Mouse (Mus musculus) heart, embryonic 14.5 days (tissue): ENCODE measurements around the gene Tnni3k. TPM values are rescaled to one million over a fixed set of nuclear protein-coding genes. Genes with fewer than 3 reads are reported as not detected.
"Not testable (repeated sequence)": the region's sequence is repeated elsewhere in the genome, so short reads cannot be mapped to it uniquely, and the experiment has no call there.

Experiments used
- ATAC-seq: fragments of 200-750 bp; cut with Nextera tagmentation; 2 replicates; pipeline ENCODE4 v1.8.0; 2017; ENCODE audit warnings: low read depth, moderate TSS enrichment; ENCODE audit not compliant: insufficient number of reproducible peaks, insufficient read depth, low FRiP score
- H3K27ac ChIP-seq, 2 experiments: fragments of 200-500 bp in 1 of 2; fragments of 300-500 bp in 1 of 2; sonication (generic) in 1 of 2; replicated peaks in 1 of 2; 2 replicates each; pipeline ENCODE4 v1.5.1; 2012 to 2014; ENCODE audit warnings: low read depth in 2 of 2, low read length in 2 of 2, control low read depth in 1 of 2, mild to moderate bottlenecking in 1 of 2, mixed read lengths in 1 of 2; ENCODE audit not compliant: control insufficient read depth in 1 of 2, insufficient read depth in 1 of 2
- H3K27me3 ChIP-seq: fragments of 300-500 bp; sonication (generic); 2 replicates; pipeline ENCODE4 v1.6.1; 2014; ENCODE audit warnings: mild to moderate bottlenecking, low read length, control low read depth; ENCODE audit not compliant: control insufficient read depth, insufficient read depth
- H3K36me3 ChIP-seq: fragments of 300-500 bp; sonication (generic); 2 replicates; pipeline ENCODE4 v1.6.1; 2014; ENCODE audit warnings: mild to moderate bottlenecking, control low read depth, low read length, mixed read lengths; ENCODE audit not compliant: control insufficient read depth, insufficient read depth
- H3K4me1 ChIP-seq, 2 experiments: fragments of 200-500 bp in 1 of 2; fragments of 300-500 bp in 1 of 2; sonication (generic) in 1 of 2; 2 replicates each; pipeline ENCODE4 v1.6.1; 2012 to 2014; ENCODE audit warnings: low read length in 2 of 2, control low read depth in 1 of 2, mixed read lengths in 1 of 2; ENCODE audit not compliant: control insufficient read depth in 2 of 2, insufficient read depth in 2 of 2
- H3K4me2 ChIP-seq: fragments of 300-500 bp; sonication (generic); 2 replicates; pipeline ENCODE4 v1.6.1; 2014; ENCODE audit warnings: mild to moderate bottlenecking, low read length
- H3K4me3 ChIP-seq, 2 experiments: fragments of 200-500 bp in 1 of 2; fragments of 300-500 bp in 1 of 2; sonication (generic) in 1 of 2; 2 replicates each; pipeline ENCODE4 v1.5.1; 2012 to 2014; ENCODE audit warnings: low read length in 2 of 2, mild to moderate bottlenecking in 2 of 2, control low read depth in 1 of 2, low read depth in 1 of 2, moderate library complexity in 1 of 2; ENCODE audit not compliant: control insufficient read depth in 1 of 2, insufficient read depth in 1 of 2
- H3K9ac ChIP-seq: fragments of 300-500 bp; sonication (generic); 2 replicates; pipeline ENCODE4 v1.6.1; 2014; ENCODE audit warnings: mild to moderate bottlenecking, low read length
- H3K9me3 ChIP-seq: fragments of 300-500 bp; sonication (generic); 2 replicates; pipeline ENCODE4 v1.6.1; 2016; ENCODE audit warnings: low read length, control low read depth; ENCODE audit not compliant: control insufficient read depth
- WGBS: fragments of 180-500 bp; shearing (Covaris S2); extraction: QIAGEN DNeasy Blood & Tissue Kit; methylation state at CpG from one replicate; pipeline ENCODE4 v1.1.7; 2014; 5-methylcytosine and 5-hydroxymethylcytosine counted together
- polyA plus RNA-seq: library from polyadenylated mRNA; unstranded; fragments of >200 nt; fragmentation: Nextera tagmentation; extraction: Ambion mirVana; gene quantifications from 2 replicates; pipeline ENCODE4 v1.2.1, GENCODE M21; 2014

The Tnni3k gene
- polyA plus RNA-seq, 1 experiment from 2014 or later: 65.6 TPM

DNA sequence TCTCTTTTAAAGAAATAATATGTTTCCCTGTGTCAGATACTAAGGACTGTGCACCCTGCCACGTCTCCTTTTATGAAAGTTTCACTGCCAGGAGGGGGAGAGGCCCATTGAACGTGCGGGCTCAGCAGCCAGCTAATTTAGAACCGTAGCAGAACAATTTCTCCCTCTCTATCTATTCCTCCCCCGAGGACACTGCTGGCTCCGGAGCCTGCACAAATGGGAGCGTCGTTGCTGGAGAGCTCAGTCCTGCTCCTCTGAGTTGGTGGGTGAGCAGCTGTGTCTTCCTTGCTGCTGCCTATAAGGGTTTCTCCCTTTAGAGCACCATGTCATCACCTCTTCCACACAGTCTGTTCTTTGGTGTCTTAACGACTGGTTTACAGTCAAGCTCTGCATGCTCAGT is 220.8 kb downstream of the Tnni3k start:
- no peak for ATAC-seq
- Histone ChIP-seq H3K9me3 (no peaks in the 10 kb centered on the region), H3K4me2 (no peak overlapping the region), H3K9ac (no peak overlapping the region), H3K4me3 (no peak overlapping the region), H3K27ac (no peak overlapping the region), H3K36me3 (0 out of 2 replicates have a peak, but pooled peaks cover 11% of the 10 kb centered on the region), H3K27me3 (no peaks in the 10 kb centered on the region), H3K4me1 (0 out of 4 replicates have a peak, but pooled peaks cover 2 to 3% of the 10 kb centered on the region in 2 experiments)
- WGBS: 47% methylated on average over 9 of the region's 9 CpGs

DNA sequence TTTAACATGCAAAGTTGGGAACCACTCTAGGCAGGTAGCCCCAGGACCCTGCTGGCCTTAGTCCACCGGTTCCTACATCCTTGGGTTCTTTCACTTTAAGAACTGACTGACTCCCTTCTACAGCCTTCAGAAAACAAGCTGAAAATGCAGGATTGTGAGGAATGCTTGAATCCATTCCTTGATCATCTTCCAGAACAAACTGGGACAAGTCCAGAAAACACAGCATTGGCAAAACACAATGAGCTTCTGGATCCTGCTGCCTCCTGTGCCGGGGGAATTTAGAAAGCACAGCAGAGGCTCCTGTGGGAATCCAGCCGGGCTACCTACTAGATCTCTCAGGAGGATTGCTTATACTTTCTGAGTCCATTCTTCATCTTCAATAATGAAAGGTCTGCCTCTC is 229.5 kb downstream of the Tnni3k start:
- Histone ChIP-seq H3K9me3 (no peaks in the 10 kb centered on the region), H3K36me3 (peaks cover 8% of the 10 kb centered on the region; the same call in 1 of the 2 replicates), H3K4me2 (no peak overlapping the region), H3K27me3 (no peaks in the 10 kb centered on the region), H3K4me1 (peaks cover 2 to 12% of the 10 kb centered on the region in 2 experiments; a peak in 2 of 4 replicates), H3K9ac (no peak overlapping the region), H3K27ac (no peak overlapping the region), H3K4me3 (no peak overlapping the region)
- no peak for ATAC-seq
- WGBS: 76% methylated on average over 3 of the region's 3 CpGs

DNA sequence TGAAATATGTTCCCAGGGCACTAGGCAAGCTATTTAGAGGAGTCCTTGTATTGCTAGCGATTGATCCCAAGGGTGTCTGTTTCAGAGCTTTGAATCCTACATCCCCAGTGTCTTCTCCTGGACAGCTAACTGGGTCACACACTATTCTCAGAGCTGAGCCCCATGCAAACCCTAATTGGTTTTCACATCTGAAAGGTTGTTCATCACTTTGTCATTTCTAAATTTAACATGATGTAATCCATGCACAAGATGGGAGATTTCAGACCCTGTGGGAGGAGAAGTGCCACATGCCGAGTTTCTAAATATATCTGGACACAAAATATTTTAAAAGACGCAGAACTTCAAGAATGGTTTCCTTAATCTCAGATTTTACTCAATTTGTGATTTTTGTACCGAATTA is 230.5 kb downstream of the Tnni3k start:
- no peak for ATAC-seq
- Histone ChIP-seq H3K27ac (no peak overlapping the region), H3K9ac (no peak overlapping the region), H3K4me1 (peaks cover 2 to 12% of the 10 kb centered on the region in 2 experiments; a peak in 2 of 4 replicates), H3K27me3 (no peaks in the 10 kb centered on the region), H3K9me3 (no peaks in the 10 kb centered on the region), H3K4me3 (no peak overlapping the region), H3K36me3 (peaks cover 8% of the 10 kb centered on the region; the same call in 1 of the 2 replicates), H3K4me2 (no peak overlapping the region)
- 41% methylated on average over 4 of the region's 4 CpGs for WGBS

DNA sequence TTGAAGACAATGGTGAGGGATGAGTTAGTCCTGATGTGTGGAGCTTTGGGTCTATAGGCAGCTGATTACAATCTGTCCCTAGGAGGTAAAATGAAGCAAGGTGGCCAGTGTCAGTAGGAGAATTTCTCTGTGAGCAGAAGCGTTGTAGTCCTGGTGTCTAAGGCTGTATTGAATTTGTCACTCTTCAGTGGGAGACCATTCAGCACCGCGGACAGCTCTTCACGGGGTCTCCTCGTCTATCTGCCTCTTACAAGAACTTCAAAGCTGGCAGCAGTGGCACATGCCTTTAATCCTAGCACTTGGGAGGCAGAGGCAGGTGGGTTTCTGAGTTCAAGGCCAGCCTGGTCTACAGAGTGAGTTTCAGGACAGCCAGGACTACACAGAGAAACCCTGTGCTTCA is 235.5 kb downstream of the Tnni3k start:
- H3K36me3 ChIP-seq: peaks cover 11% of the 10 kb centered on the region; the same call in 1 of the 2 replicates
- not testable (repeated sequence) for ATAC-seq

DNA sequence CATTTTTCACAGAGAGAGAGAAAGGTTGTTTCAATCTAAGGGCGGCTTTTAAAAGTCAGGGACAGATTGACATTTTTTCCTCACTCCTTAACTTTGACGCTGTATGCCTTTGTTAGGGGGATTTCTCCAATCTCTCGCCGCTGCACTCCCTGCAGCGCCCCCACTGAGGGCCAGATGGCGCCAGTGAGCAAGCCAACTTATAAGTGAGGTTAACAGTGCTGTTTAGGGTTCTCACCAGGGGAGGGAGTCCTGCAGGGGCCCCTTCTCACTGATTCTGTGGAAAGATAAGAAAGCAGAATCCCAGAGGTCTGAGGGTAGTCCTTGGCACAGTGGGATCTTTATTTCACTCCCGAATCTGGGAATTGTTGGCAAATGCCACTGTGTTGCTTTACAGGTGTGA is 237.5 kb downstream of the Tnni3k start:
- Histone ChIP-seq H3K4me3 (no peak overlapping the region), H3K36me3 (peaks cover 12% of the 10 kb centered on the region), H3K9ac (no peak overlapping the region), H3K9me3 (no peaks in the 10 kb centered on the region), H3K27me3 (no peaks in the 10 kb centered on the region), H3K4me2 (no peak overlapping the region), H3K27ac (no peak overlapping the region), H3K4me1 (peaks cover 3 to 5% of the 10 kb centered on the region in 2 experiments; a peak in 2 of 4 replicates)
- no peak for ATAC-seq
- 6% methylated on average over 7 of the region's 7 CpGs for WGBS

More for the DNA sequence above, 235.5 kb downstream of the Tnni3k start:
- H3K9me3 ChIP-seq, H3K4me2 ChIP-seq, H3K4me3 ChIP-seq, H3K27me3 ChIP-seq, H3K9ac ChIP-seq, H3K4me1 ChIP-seq, H3K27ac ChIP-seq: not testable (repeated sequence)
- 14% methylated on average over 5 of the region's 5 CpGs for WGBS

DNA sequence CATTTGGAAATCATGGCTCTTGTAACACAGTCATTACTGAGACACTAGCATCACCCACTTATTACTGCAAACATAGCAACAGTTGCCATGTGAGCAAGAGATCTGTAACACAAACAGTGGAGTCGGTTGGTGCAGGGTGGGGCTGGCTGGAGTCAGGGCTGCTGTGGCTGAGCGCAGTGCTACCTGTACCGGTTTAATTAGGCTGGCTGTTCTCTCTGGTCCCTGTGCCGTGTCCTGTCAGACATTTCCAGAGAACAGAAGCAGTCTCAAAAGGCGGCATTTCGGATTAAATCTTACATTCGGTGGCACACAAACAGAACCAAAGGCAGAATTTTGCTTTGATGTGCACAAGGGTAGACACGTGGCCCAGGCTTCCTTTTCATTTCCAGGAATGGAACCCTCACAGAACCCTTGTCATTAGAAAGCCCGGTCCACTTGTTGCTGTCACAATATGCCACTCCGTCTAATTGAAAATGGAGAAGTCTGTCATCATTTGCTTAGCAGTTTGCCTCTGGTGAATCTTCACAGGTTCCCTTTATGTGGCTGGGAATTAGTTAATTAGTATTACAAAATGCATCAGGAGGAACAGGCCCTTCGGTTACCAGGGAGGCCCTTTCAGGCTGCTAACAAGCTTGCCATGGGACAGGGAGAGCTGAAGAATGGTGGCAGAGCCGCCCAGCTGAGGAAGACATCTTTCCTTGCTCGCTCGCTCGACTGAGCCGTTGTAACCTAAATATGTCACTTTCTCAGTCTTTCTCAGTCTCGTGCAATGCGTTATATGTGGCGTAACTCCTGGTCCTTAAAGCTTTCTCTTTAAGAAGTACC is 238.2 kb downstream of the Tnni3k start:
- Histone ChIP-seq H3K4me2 (no peak overlapping the region), H3K36me3 (peaks cover 12% of the 10 kb centered on the region), H3K27ac (no peak overlapping the region), H3K9ac (no peak overlapping the region), H3K27me3 (no peaks in the 10 kb centered on the region), H3K4me1 (peaks cover 3 to 5% of the 10 kb centered on the region in 2 experiments; a peak in 2 of 4 replicates), H3K9me3 (no peaks in the 10 kb centered on the region), H3K4me3 (no peak overlapping the region)
- WGBS: 44% methylated on average over 19 of the region's 19 CpGs
- no peak for ATAC-seq

DNA sequence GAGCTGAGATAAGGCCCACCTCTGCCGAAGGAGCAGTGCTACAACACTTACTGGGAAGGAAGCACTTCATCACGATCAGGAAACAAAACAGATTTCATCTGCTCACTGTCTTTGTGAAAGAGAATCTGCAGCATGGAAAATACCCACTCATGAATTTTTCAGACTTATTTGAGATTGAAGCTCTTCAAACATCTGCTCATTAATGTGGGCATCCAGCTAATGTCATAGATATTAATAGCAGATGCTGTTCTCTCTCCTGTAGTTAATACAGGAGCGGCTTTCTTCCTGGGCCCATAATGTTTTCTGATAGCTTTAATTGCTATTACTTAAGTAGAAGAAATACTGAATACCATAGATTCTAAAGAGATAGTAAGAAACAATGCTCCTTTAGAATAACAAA is 239.0 kb downstream of the Tnni3k start:
- H3K27ac ChIP-seq: no peak overlapping the region
- H3K27me3 ChIP-seq: no peaks in the 10 kb centered on the region
- WGBS: 40% methylated on average over 3 of the region's 3 CpGs
- ATAC-seq: no peak
- H3K4me1 ChIP-seq: peaks cover 3 to 5% of the 10 kb centered on the region in 2 experiments; a peak in 2 of 4 replicates
- H3K4me2 ChIP-seq: no peak overlapping the region
- H3K9ac ChIP-seq: no peak overlapping the region
- no peak overlapping the region for H3K4me3 ChIP-seq
- no peaks in the 10 kb centered on the region for H3K9me3 ChIP-seq
- H3K36me3 ChIP-seq: peaks cover 16% of the 10 kb centered on the region
